Mouse (Mus musculus) thymus, postnatal 10 days (tissue): Measurements from ENCODE around the gene Ifitm10.
A peak's percentile ranks its signal among the peaks of the same experiment; 100 is the strongest.
"Not testable (repeated sequence)": the region's sequence is repeated elsewhere in the genome, so short reads cannot be mapped to it uniquely, and the experiment has no call there.

Experiments used
- DNase-seq, 2 experiments: peaks; one replicate each; pipeline ENCODE4 v3.0.0; 2021; ENCODE audit warnings: low spot score in 2 of 2

Gene Ifitm10

DNA sequence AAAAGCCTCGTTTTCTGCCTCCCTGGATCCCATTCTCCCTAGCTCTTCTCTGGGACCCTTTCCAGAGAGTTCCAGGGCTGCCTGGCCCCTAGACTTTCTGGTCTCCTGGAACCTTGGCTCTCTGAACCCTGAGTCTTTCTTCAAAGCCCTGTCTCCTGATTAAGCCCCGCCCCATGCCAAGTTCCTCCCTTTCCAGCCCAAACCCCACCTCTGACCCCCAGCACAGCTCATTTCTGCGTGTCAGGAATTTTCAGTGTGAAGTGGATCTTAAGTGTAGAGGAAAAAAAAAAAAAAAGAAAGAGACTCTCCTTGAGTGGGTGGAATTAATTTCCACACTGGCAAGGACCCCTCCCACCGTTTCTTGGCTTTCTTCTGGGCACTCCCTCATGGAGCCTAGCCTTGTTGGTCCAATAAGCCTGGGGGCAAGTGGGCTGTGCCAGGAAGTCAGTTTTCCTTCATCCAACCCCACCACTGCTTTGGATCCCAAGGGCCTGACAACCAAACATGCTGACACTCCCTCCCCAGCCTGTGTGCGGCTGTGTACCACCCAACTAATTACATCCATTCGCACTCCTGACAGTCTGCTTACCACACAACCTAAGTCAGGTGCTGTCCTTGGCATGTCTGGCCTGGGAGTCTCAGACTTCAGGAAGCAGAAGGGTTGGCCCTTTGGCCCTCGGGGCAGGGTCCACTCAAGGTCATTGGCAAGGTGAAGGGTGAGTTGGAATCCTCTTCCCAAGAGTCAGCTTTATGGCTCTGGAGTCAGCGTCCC lies at the start of gene Ifitm10:
Ifitm10 (minus strand) TSS at position 113 of the 772 bp plus-strand sequence.
- DNase-seq, result no peak

DNA sequence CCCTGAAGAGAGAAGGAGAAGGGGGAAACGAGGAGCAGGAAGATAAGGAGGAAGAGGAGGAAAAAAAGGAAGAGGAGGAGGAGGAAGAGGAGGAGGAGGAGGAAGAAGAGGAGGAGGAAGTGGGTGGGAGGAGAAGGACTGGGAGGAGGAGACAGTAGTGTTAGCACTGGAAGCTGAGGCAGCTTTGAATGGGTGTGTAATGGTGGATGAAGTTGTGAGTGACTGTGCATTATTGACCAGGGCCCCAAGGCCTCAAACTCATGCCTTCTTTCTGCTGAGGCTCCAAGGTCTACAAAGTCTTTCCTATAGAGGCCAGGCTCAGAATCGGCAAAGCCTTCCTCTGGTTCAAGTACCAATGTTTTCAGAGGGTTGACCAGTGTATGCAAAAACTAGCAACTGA lies 48.3 kb upstream of the Ifitm10 start:
- DNase-seq, result no peak

DNA sequence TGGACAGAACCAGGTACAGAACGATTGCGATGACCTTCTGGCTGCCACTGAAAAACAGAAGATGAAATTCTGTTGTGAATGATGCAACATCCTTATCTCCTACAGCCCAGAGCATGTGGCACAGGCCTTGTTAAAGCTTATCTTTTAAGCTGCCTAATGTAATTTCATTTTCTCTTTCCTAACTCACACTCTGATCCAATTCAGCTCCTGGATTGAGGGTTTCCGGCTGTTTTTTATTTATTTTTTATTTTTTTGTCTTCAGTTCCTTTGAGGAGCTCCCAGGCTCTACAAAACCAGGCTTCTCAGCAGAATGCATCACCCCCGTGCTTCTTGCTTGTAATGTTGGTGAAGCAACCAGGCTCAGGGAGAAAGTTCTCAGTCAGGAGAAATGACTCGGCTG lies 46.3 kb upstream of the Ifitm10 start:
- no peak for DNase-seq

DNA sequence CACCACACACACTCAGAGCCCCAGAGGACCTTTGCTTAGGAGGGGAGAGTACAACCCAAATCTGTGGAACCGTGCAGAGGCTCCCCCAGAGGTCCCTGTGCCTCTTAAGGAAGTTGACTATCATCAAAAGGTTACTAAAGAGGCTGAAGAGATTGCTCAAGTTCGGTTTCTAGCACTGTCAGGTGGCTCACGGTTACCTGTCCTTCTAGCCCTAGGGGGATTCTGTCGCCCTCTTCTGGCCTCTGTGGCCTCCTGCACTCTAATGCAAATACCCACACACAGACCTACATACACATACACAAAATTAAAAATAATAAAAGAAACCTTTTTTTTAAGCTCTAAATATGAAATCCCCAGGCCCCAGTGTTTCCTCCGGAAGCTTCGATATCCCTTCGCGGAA lies 45.1 kb upstream of the Ifitm10 start:
- DNase-seq, result no peak

DNA sequence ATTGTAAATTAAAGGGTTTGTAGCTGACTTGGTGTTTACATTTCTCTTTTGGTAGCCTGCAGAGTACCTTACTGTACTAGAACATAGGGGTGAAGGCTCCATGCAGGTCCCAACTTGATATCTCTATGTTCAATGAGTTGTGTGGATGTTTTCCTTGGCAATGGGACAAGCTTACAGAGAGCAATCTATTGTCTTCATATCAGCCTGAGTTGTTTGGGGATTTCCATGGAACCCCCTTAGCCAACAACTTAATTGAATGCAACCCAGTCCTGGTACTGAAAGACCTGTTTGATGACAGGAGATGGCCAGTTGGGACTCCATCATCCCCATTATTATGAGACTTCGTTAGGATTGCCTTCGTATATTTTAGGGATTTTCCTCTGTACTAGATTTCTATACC lies 44.5 kb upstream of the Ifitm10 start:
- DNase-seq, result no peak

DNA sequence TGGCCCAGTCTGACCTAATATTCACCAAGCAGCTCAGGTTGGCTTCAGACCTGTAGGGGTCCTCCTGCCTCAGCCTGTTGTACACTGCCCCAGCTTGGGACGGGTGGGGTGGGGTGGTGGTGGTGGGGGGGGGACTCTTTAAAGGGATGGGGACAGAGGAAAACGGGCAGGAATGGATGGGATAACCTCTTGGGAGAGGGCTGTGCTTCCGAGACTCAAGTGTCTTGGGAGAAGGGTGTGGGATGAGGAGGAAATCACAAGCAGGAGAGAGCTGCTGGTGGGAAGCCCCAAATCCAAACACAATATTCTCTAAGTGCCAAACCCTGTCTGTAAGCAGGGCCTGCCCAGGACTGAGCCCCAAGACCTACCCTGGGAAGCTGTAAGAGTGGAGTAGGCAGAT lies 42.7 kb upstream of the Ifitm10 start:
- no peak for DNase-seq

DNA sequence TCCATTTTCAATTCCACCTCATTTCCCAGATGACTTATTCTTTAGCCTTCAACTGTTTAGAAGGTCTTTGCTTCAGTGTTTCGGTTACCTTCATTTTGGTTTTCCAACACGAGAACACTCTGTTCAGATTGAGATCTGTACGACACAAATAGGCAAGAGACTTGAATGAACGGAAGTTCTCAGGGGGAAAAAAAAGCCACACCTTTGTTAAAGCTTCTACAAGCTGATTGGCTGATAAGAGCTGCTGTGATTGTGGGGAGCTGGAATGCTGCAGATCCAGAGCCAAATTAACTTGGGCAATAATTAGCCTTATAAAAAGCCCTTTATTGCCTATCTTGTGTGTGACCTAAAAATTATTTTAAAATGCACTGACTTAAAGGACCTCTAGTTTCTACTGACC lies 41.8 kb upstream of the Ifitm10 start:
- DNase-seq, result no peak

DNA sequence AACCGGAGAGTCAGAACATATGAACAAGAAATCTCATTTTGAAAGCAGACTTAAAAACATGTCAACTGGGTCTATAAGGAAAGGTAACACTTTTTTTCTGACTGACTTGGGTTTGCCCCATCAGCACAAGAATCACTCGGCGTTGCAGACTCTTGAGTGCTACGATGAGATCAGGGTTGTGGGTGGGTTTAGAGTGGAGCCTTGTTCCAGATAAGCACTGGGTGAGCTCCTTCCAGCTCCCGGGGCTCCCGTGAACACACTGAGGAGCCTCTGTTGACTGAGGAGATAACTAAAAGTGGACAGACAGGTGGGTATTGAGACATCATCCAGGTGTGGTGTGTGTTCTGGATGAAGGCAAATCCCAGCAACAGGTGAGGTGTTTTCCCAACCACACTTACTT lies 39.7 kb upstream of the Ifitm10 start:
- no peak for DNase-seq

DNA sequence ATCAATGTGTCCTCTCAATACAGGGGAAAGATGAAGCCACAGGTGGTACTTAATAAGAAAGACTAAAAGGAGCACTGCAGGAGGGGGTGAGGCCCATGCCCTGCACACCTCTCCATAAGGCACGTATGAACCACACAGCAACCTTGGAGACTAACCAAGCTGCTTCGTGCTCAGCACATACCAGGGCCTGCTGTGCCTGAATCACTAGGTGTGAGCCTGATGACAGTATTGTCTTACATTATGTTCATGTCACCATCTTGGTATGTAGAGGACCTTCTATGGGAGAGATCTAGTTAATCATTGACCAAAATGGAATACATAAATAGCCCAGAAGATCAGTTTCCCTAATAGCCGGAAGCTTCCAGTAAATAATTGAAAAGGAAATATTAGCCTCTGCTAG lies 36.0 kb upstream of the Ifitm10 start:
- no peak for DNase-seq

DNA sequence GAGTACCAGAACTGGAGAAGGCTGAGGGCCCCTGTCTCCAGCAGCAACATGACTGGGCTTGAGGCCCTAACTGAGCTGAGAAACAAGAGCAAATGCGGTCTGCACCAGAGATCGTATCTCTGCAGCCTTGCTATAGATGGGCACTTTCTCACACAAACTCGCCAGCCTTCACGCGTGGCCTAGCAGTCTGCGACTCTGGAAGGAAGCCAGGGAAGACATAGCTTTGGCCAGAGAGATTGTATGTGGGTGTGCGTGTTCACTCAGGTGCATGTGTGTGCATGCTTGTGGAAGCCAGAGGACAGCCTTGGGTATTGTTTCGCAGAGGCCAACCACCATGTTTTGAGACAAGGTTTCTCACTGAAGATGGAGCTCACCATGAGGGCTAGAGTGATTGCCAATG lies 35.1 kb upstream of the Ifitm10 start:
- DNase-seq, result no peak

DNA sequence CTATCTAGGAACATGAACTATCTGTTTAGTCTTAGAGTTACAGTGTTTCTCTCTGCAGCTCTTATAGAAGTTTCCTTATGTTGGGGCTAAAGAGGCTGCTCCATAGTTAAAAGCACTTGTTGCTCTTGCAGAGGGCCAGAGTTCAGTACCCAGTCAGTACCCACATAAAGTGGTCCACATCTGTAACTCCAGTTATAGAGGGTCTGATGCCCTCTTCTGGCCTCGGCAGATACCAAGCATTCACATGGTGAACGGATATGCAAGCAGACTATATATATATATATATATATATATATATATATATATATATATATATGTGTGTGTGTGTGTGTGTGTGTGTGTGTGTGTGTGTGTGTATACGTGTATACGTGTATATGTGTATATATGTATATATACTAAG lies 34.4 kb upstream of the Ifitm10 start:
- DNase-seq, result no peak

DNA sequence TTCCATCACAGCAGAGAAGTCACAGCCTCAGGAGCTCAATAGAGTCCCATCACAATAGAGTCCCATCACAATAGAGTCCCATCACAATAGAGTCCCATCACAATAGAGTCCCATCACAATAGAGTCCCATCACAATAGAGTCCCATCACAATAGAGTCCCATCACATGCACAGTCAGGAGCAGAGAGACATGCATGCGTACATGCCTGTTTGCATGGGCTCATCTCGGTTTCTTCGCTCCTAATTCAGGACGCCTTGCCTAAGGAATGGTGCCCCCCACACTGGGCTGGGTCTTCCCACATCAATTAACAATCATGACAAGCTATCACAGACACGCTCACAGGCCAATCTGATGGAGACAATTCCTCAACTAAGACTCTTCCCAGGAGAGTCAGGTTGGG lies 31.6 kb upstream of the Ifitm10 start:
- DNase-seq, result not testable (repeated sequence)

DNA sequence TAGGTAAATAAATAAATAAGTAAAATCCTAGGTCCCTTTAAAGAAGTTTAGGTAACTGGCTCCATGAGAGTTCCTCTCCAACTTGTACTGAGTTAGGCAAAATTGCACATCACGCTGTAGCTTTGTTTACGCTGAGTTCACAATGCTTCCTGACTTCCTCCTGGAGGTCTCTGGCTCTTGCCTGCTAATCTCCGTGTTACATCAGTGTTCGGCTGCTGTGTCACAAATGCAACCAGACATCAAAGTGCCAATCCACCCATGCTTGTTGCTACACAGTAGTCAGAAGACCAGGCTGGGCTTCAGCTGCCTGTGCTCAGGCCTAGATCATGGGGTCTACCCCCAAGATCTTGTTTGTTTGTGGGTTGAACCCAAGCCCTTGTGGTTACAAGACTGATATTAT lies 30.0 kb upstream of the Ifitm10 start:
- peak; percentile 30 to 33 for DNase-seq

DNA sequence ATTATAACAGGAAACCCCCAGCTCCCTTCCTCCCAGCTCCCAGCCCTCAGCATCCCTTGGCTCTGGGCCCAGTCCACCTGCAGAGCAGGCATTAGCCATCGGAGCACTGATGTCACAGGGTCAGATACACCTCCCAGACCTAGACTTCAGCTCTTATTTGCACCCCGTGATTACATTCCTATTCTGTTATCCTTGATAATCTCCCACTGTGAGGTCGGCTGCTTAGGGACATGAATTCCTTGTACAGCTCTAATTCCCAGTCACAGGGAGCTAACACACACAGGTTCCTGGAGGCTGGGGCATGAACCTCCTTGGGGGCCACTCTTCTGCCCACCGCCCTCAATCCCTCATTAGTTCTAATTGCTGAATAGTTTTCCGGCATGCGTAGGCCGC lies 27.2 kb upstream of the Ifitm10 start:
- no peak for DNase-seq

DNA sequence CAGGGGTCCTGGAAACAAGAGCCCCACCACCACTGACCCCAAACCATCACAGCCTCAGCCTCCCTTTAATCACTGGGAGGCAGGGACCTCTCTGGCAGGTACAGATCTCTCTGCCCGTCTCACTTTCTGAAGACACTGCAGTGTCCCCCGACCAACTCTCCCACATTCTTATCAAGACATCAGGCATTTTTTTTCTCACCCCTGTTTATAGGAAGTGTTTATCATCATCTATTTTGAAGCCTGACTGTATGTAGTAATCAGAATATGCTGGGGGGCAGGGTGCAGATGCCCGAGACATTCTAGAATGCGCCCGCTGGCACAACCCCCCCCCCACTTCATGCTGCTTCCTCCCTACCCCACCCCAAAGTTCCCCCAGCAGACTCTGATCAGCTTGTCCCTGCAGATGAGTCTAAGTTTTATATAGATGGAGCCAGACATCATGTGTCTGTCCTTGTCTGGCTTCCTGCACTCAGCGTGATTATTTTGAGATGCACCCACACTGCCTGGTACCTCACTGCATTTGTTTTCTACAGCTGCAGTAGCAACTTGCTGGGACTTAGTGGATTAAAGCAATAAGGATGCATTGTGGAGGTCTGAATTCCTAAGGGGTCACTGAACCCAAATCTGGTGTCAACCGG lies 26.7 kb upstream of the Ifitm10 start:
- DNase-seq, result no peak

DNA sequence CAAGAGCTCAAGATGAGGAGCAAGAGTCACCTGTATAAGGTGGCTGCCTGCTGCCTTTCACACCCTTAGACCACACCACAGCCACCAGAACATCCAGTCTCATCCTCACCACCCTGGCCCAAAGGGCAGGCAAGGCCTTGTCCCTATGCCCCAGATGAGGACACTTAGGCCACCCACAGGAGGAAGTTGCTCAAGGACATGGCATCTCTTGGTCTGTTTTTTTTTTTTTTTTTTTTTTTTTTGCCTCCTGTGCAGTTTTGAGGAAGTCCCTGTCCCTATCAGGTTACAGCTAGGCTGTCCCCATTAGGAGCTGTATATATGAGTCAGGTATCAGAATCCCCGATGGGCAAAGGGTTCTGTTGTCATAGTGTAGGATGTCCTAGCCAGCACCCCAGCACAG lies 25.7 kb upstream of the Ifitm10 start:
- no peak for DNase-seq

DNA sequence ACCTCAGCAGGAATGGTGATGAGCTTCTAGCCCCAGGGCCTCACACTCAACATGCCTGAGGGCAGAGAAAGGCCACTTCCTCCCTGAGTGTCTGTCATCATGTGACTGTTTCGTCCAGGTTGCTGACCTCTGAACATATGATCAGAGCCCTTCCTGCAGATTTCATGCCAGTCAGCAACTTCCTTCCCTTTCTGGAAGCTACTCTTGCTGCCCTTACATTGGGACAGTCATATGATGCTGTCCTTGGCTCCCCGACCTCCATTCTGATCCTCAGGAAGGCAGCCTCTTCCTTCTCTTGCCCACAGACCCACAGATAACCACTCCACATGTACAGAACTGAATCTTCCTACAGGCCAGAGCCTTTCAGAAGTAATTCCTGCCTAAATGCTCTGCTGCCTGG lies 24.5 kb upstream of the Ifitm10 start:
- DNase-seq, result no peak

DNA sequence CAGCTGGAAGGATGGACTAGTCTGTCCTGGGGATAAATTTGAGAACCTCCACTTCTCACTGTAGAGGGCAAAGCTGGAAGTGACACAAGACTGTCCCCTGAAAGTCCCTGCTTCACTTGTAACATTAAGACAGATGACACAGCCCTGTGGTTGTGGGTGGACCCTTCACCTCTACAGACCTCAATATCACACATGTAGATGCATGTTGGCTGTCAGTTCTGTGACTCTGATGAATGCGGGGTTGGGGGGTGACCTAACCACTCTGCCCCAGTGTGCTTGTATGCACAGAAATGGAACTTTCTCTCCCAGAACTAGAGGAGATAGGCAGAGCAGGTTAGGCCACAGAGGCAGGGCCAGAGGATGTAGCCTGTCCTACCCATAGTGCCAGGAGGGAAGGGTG lies 23.1 kb upstream of the Ifitm10 start:
- DNase-seq, result no peak

DNA sequence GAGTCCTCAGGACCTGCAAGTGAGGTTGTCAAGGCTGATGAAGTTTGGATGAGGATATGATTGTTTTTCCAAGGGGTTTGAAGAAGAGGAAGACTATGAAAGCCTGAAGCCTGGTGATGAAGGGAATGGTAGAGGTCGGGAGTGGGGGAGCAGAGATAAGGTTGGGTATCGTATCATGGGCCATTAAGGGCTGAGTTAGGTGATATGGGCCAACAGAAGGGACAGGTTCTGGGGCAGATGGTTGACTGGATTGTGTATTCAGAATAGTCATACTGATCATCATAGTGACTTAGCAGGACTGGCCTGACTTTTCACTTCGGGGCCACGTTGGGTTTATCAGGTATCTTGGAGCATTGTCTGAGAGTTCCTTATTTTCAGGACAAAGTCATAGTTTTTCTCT lies 21.9 kb upstream of the Ifitm10 start:
- DNase-seq, result no peak

DNA sequence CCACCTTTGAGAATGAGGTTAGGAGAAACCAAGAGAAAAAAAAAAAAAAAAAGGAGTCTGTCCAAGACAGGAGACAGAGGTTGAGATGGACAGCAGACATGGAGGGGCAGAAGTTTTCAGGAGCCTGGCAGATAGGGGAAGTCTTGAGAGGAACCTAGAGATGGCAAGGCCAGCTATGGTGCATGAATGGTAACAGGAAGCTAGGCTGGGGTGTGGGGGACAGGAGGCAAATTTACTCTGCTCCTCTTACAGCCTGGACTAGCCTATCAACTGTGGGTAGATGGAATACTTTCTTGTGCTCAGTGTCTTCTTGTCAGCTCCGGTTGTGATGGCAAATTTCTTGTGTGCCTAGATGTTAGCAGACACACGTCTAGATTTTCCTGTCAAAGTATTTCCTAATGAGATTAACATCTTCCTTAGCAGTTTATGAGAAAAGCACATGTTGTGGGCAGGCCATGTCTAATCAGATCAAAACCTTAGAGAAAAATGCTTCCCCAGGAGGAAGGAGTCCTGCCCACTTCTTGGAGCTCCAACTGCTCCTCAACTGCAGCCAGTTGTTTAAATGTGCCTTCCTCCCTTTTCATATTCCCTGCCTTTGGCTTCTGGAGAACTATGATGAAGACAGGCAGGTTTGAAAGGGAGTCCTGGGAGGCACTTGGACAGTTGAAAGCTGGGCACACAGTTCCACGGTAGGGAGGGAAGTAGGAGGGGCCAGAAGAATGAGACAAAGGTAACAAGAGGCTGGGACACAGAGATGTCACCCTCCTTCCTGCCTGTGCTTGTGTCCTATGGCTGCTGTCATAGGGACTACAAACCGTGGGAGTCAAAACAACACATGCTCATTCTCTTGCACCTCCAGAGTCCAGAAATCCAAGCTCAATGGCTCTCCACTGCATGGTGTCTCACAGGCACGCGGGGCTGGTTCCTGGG lies 21.0 kb upstream of the Ifitm10 start:
- DNase-seq, result no peak

DNA sequence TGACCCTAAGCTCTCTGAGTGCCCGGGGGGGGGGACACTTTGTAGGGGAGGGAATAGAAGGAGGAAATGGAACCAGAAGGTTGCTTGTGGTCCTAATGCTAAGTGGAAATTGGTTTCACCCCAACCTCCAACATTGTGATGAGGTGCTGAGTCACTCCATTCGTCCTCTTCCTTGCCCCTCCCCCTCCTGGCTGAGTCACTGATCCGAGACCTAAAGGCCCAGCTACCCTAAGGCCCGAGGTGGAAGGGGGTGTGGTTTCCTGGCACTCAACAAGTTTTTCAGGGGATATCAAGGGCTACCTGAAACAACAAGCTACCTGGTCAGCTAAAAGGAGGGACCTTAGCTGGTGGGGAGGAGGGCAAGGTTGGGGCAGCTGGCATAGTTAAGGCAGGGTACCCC lies 19.6 kb upstream of the Ifitm10 start:
- no peak for DNase-seq

DNA sequence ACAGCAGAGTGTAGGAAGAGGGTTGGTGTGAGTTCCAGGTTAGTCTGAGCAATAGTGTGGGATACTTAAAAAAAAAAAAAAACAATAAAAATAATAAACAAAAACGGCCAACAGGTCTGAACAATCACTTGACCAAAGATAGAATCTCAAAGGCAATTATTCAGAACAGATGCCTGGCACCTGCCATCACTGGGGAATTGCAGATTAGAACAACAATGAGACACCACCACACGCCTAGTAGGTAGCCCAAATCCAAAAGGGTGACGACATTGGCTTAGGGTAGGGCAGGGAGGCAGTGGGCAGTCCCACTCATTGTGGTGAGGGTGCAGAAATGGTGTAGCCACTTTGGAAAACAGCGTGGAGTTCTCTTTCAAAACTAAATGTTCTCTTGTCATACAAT lies 18.1 kb upstream of the Ifitm10 start:
- no peak for DNase-seq

DNA sequence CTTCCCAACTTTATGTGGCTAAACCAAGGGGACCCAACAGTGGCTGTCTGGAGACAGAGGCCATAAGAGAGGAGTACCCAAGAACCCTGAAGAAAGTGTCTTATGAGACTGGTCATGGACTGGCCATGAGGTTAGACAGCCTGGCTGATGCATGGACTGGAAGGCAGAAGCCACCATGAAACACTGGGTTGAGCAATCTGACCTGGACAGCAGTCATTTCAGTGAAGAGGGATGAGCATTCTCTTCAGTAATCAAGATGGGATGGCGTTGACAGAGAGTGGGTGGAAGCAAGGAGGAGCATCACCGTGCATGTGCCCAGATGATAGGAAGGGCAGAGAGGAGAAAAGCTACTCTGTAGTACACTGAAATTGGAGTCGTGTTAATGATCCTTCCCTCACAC lies 17.6 kb upstream of the Ifitm10 start:
- DNase-seq, result no peak
